Mouse (Mus musculus) erythroblast, embryonic 14.5 days (primary cell): ENCODE data around the gene Ldhal6b.

Source experiments
- GATA1 ChIP-seq: IDR thresholded peaks from 2 replicates; pipeline ENCODE4 v1.6.1; 2012; ENCODE audit warnings: low read length, inconsistent platforms, mixed read lengths
- TAL1 ChIP-seq: IDR thresholded peaks from 3 replicates; pipeline ENCODE4 v1.6.1; 2012; ENCODE audit warnings: low read length, inconsistent platforms, mixed read lengths

DNA sequence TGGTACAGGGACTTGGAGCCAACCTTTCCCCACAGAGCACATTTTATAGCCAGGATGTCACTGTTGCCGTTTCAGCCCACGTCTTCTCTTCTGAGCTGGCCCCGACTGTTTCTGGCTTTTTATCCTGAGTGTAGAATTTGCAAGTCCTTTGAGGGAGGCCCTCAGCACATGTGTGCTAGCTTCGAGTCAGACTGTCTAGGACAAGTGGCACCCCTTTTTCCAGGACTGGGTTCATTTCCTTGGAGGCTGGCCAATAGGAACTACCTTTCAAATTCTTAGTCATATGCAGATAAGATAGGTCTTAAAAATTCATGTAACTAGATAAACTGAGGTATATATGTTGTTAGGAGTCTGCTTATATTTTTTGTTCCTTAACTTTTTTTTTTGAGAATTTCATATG lies 8.2 kb downstream of the Ldhal6b start:
- TF ChIP-seq GATA1 (no peak), TAL1 (no peak)
